Mouse (Mus musculus): ENCODE measurements around the gene Btnl2. TPM values are rescaled to one million over a fixed set of nuclear protein-coding genes. Genes with fewer than 3 reads are reported as not detected.

Btnl2 gene
- polyA plus RNA-seq (2012; rRNA removed): 0.03 and 0.19 TPM in 2 replicates

DNA sequence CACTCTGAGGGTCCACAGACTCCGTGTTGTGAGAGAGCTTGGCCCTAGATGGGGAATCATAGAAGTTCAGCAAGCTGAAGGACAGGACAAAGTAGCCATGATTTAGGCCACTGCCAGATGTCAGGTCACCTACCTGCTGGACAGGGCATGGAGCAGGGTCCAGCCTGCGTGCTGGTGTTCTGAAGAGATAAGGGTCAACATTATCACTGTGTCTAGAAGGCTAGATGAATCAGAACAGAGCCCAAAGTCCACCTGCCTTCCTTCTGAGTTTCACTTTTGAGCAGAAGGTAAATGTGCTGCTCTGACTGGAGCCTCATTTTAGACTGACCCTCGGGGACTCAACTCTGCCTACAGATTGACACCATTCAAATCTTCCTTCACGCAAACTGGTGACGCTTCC, at the start of gene Btnl2:
Gene Btnl2, plus strand, starts transcription at position 284 of the 400 bp plus-strand sequence.

DNA sequence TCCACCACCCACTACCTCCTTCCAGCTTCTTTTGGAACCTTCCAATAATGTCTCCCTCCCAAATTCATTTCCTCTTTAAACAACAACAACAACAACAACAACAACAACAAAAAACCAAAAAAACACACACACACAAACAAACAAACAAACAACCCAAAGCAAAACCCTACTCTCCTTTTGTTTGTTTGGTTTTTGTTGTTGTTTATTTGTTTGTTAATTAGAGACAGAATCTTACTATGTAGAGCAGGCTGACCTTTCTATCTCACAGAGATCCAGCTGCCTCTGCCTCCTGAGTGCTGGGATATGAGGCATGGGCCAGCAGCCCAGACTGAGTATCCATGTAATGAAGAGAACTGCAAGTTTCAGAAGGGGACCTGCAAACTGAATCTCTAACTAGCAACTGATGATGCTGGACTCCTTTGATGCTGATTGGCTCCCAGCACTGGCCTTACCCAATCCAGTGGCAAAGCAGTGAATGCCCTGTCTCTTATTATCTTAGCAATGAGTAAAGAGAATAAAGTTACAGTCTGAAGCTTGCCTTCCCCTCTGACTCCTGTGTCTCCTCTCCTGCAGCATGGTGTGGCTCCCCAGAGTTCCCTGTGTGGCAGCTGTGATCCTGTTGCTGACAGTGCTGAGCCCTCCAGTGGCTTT, 49.1 kb upstream of the Btnl2 start, which contains the start of gene H2-Eb1:
Gene H2-Eb1, plus strand, starts transcription at position 488 of the 651 bp plus-strand sequence.

DNA sequence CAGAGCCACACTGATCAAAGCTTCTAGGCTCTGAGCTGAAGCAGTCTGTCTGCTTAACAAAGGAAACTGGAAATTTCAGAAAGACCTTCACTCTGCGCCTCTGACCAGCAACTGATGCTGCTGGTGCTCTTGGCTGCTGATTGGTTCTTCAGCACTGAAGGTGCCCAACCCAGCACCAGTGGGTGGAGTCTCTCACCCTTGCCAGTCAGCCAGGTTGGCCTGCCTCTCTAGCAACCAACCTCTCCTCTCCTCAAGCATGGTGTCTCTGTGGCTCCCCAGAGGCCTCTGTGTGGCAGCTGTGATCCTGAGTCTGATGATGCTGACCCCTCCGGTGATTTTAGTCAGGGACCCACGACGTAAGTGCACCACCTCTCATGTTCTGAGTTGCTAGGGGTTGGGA, 29.2 kb upstream of the Btnl2 start, which contains the start of gene H2-Eb2:
Gene H2-Eb2, plus strand, starts transcription at position 230 of the 400 bp plus-strand sequence.

GRCm38 (mm10) chr17:34376847-34377246, 22.2 kb downstream of the Btnl2 start, which contains the start of gene Btnl1:
Btnl1 (plus strand) TSS chr17:34377132.

GRCm38 (mm10) chr17:34398711-34399393, 44.2 kb downstream of the Btnl2 start, which contains the start of gene BC051142:
BC051142 (plus strand) TSS chr17:34398820.

Other genes with a start within 250 kb of the Btnl2 start
- 11.1 and 18.4 TPM in 2 replicates for gene H2-DMa, start 235.3 kb upstream of the Btnl2 start, polyA plus RNA-seq (2012; rRNA removed)
- 49.0 and 51.3 TPM in 2 replicates for gene Brd2, start 232.2 kb upstream of the Btnl2 start, polyA plus RNA-seq (2012; rRNA removed)
- 1.7 and 3.5 TPM in 2 replicates for gene H2-DMb2, start 211.5 kb upstream of the Btnl2 start, polyA plus RNA-seq (2012; rRNA removed)
- gene H2-DMb1, start 201.8 kb upstream of the Btnl2 start, polyA plus RNA-seq (2012; rRNA removed): 15.8 and 34.6 TPM in 2 replicates
- 9.8 and 12.1 TPM in 2 replicates for gene Tap1, start 167.3 kb upstream of the Btnl2 start, polyA plus RNA-seq (2012; rRNA removed)
- gene Psmb9, start 167.1 kb upstream of the Btnl2 start, polyA plus RNA-seq (2012; rRNA removed): 13.9 and 19.6 TPM in 2 replicates
- 12.2 and 14.1 TPM in 2 replicates for gene Psmb8, start 157.1 kb upstream of the Btnl2 start, polyA plus RNA-seq (2012; rRNA removed)
- gene Tap2, start 151.3 kb upstream of the Btnl2 start, polyA plus RNA-seq (2012; rRNA removed): 13.4 and 13.7 TPM in 2 replicates
- 0.40 and 0.88 TPM in 2 replicates for gene H2-Ob, start 115.9 kb upstream of the Btnl2 start, polyA plus RNA-seq (2012; rRNA removed)
- 153 and 391 TPM in 2 replicates for gene H2-Ab1, start 97.1 kb upstream of the Btnl2 start, polyA plus RNA-seq (2012; rRNA removed)
- 56.6 and 93.6 TPM in 2 replicates for gene H2-Aa, start 67.0 kb upstream of the Btnl2 start, polyA plus RNA-seq (2012; rRNA removed)
- 28.3 and 43.9 TPM in 2 replicates for gene H2-Eb1, start 49.0 kb upstream of the Btnl2 start, polyA plus RNA-seq (2012; rRNA removed)
- gene H2-Eb2, start 29.2 kb upstream of the Btnl2 start, polyA plus RNA-seq (2012; rRNA removed): not detected in 2 replicates
- gene Btnl1, start 22.3 kb downstream of the Btnl2 start, polyA plus RNA-seq (2012; rRNA removed): 0.12 TPM in 1 of 2 replicates, not detected in the other
- 0.17 TPM in 1 of 2 replicates, not detected in the other for gene BC051142, start 44.0 kb downstream of the Btnl2 start, polyA plus RNA-seq (2012; rRNA removed)
- gene Btnl4, start 122.5 kb downstream of the Btnl2 start, polyA plus RNA-seq (2012; rRNA removed): 1.1 and 1.3 TPM in 2 replicates
- gene Btnl6, start 162.5 kb downstream of the Btnl2 start, polyA plus RNA-seq (2012; rRNA removed): 0.04 TPM in 1 of 2 replicates, not detected in the other
- gene Notch4, start 209.4 kb downstream of the Btnl2 start, polyA plus RNA-seq (2012; rRNA removed): 13.3 and 22.9 TPM in 2 replicates
- 3.2 and 4.9 TPM in 2 replicates for gene Gpsm3, start 235.0 kb downstream of the Btnl2 start, polyA plus RNA-seq (2012; rRNA removed)
- 16.0 and 17.3 TPM in 2 replicates for gene Pbx2, start 236.4 kb downstream of the Btnl2 start, polyA plus RNA-seq (2012; rRNA removed)
- gene Ager, start 243.0 kb downstream of the Btnl2 start, polyA plus RNA-seq (2012; rRNA removed): 0.43 and 0.59 TPM in 2 replicates
- 56.7 and 59.0 TPM in 2 replicates for gene Rnf5, start 248.9 kb downstream of the Btnl2 start, polyA plus RNA-seq (2012; rRNA removed)
- 136 and 169 TPM in 2 replicates for gene Agpat1, start 249.4 kb downstream of the Btnl2 start, polyA plus RNA-seq (2012; rRNA removed)

All from stomach, adult 2 months (tissue).